Mouse (Mus musculus): Measurements from ENCODE around the gene Arhgap29. TPM values are rescaled to one million over a fixed set of nuclear protein-coding genes. Genes with fewer than 3 reads are reported as not detected.
A peak's percentile ranks its signal among the peaks of the same experiment; 100 is the strongest.

Gene Arhgap29
- total RNA-seq, 4 experiments from 2014 or later = 8.9 to 12.8 (median 10.7) TPM

GRCm38 (mm10) chr3:122009818-122010217 lies 57.5 kb downstream of the Arhgap29 start:
- no peak for DNase-seq (ENCODE audit: low spot score in 2 of 2)

GRCm38 (mm10) chr3:122010292-122010691 lies 58.0 kb downstream of the Arhgap29 start:
- DNase-seq (ENCODE audit: low spot score in 2 of 2) = no peak

GRCm38 (mm10) chr3:122012464-122012863 lies 60.1 kb downstream of the Arhgap29 start:
- no peak for DNase-seq (ENCODE audit: low spot score in 2 of 2)

- DNase-seq (ENCODE audit: low spot score in 2 of 2) = no peak
These were observed 66.1 kb downstream of the Arhgap29 start for GRCm38 (mm10) chr3:122018421-122018820.

GRCm38 (mm10) chr3:122019159-122019558 lies 66.8 kb downstream of the Arhgap29 start:
- DNase-seq (ENCODE audit: low spot score in 2 of 2) = no peak

GRCm38 (mm10) chr3:122021029-122021652 lies 68.8 kb downstream of the Arhgap29 start:
- DNase-seq (ENCODE audit: low spot score in 2 of 2) = no peak

GRCm38 (mm10) chr3:122022355-122022754 lies 70.0 kb downstream of the Arhgap29 start:
- DNase-seq (ENCODE audit: low spot score in 2 of 2) = no peak

GRCm38 (mm10) chr3:122026676-122027075 lies 74.3 kb downstream of the Arhgap29 start:
- DNase-seq (ENCODE audit: low spot score in 2 of 2) = no peak

- no peak for DNase-seq (ENCODE audit: low spot score in 2 of 2)
These were observed 75.4 kb downstream of the Arhgap29 start for GRCm38 (mm10) chr3:122027776-122028175.

- no peak for DNase-seq (ENCODE audit: low spot score in 2 of 2)
These were observed 81.0 kb downstream of the Arhgap29 start for GRCm38 (mm10) chr3:122033248-122033837.

GRCm38 (mm10) chr3:122034240-122034639 lies 81.9 kb downstream of the Arhgap29 start:
- DNase-seq (ENCODE audit: low spot score in 2 of 2) = no peak

- DNase-seq (ENCODE audit: low spot score in 2 of 2) = no peak
These were observed 82.8 kb downstream of the Arhgap29 start for GRCm38 (mm10) chr3:122035092-122035491.

- no peak for DNase-seq (ENCODE audit: low spot score in 2 of 2)
These were observed 88.2 kb downstream of the Arhgap29 start for GRCm38 (mm10) chr3:122040522-122040921.

GRCm38 (mm10) chr3:122043102-122043501 lies 90.8 kb downstream of the Arhgap29 start:
- DNase-seq (ENCODE audit: low spot score in 2 of 2) = no peak

- no peak for DNase-seq (ENCODE audit: low spot score in 2 of 2)
These were observed 91.6 kb downstream of the Arhgap29 start, which contains the start of gene Abca4 for GRCm38 (mm10) chr3:122043799-122044547. Gene Abca4, plus strand, starts transcription at chr3:122044443.

- peak; percentile 23 to 28 for DNase-seq (ENCODE audit: low spot score in 2 of 2)
These were observed 93.9 kb downstream of the Arhgap29 start for GRCm38 (mm10) chr3:122046187-122046620.

- DNase-seq (ENCODE audit: low spot score in 2 of 2) = no peak
These were observed 95.1 kb downstream of the Arhgap29 start for GRCm38 (mm10) chr3:122047402-122047801.

GRCm38 (mm10) chr3:122047921-122048861 lies 95.8 kb downstream of the Arhgap29 start:
- DNase-seq (ENCODE audit: low spot score in 2 of 2) = peak in 1 of 2 experiments; percentile 25

- no peak for DNase-seq (ENCODE audit: low spot score in 2 of 2)
These were observed 96.8 kb downstream of the Arhgap29 start for GRCm38 (mm10) chr3:122049158-122049557.

- DNase-seq (ENCODE audit: low spot score in 2 of 2) = no peak
These were observed 106.3 kb downstream of the Arhgap29 start for GRCm38 (mm10) chr3:122058439-122059198.

Data from gastrocnemius, adult 8-10 months (tissue).